Mouse (Mus musculus) forebrain, embryonic 16.5 days (tissue): ENCODE data around the gene Gm14443. TPM values are rescaled to one million over a fixed set of nuclear protein-coding genes. Genes with fewer than 3 reads are reported as not detected.
"Not testable (repeated sequence)": the region's sequence is repeated elsewhere in the genome, so short reads cannot be mapped to it uniquely, and the experiment has no call there.

Experiments used
- ATAC-seq: fragments of 200-750 bp; cut with Nextera tagmentation; 2 replicates; pipeline ENCODE4 v1.8.0; 2017; ENCODE audit warnings: mild to moderate bottlenecking, moderate library complexity
- H3K27ac ChIP-seq: fragments of 300-500 bp; sonication (generic); 2 replicates; pipeline ENCODE4 v1.5.1; 2014; ENCODE audit warnings: low read length, control low read depth
- H3K27me3 ChIP-seq: fragments of 300-500 bp; sonication (generic); replicated peaks from 2 replicates; pipeline ENCODE4 v1.6.1; 2014; ENCODE audit warnings: low read length; ENCODE audit not compliant: control insufficient read depth, insufficient read depth
- H3K36me3 ChIP-seq: fragments of 300-500 bp; sonication (generic); 2 replicates; pipeline ENCODE4 v1.6.1; 2014; ENCODE audit not compliant: control insufficient read depth, insufficient read depth
- H3K4me1 ChIP-seq: fragments of 300-500 bp; sonication (generic); replicated peaks from 2 replicates; pipeline ENCODE4 v1.6.1; 2014; ENCODE audit warnings: low read length; ENCODE audit not compliant: control insufficient read depth, insufficient read depth
- H3K4me2 ChIP-seq: fragments of 300-500 bp; sonication (generic); 2 replicates; pipeline ENCODE4 v1.6.1; 2014; ENCODE audit warnings: mild to moderate bottlenecking, low read length, control low read depth
- H3K4me3 ChIP-seq: fragments of 300-500 bp; sonication (generic); replicated peaks from 2 replicates; pipeline ENCODE4 v1.5.1; 2014; ENCODE audit warnings: mild to moderate bottlenecking, low read length, control low read depth
- H3K9ac ChIP-seq: fragments of 300-500 bp; sonication (generic); replicated peaks from 2 replicates; pipeline ENCODE4 v1.6.1; 2014; ENCODE audit warnings: low read depth, low read length, control low read depth
- H3K9me3 ChIP-seq: fragments of 300-500 bp; sonication (generic); 2 replicates; pipeline ENCODE4 v1.6.1; 2016; ENCODE audit warnings: low read length; ENCODE audit not compliant: control insufficient read depth
- WGBS: fragments of 180-500 bp; shearing (Covaris S2); extraction: QIAGEN DNeasy Blood & Tissue Kit; methylation state at CpG from one replicate; pipeline ENCODE4 v1.1.7; 2014; 5-methylcytosine and 5-hydroxymethylcytosine counted together
- polyA plus RNA-seq: library from polyadenylated mRNA; unstranded; fragments of >200 nt; fragmentation: Nextera tagmentation; extraction: Ambion mirVana; gene quantifications from 2 replicates; pipeline ENCODE4 v1.2.1, GENCODE M21; 2015

Gene Gm14443
- 1.2 TPM in 2 replicates for polyA plus RNA-seq

- H3K9ac ChIP-seq, ATAC-seq, H3K4me1 ChIP-seq, H3K4me3 ChIP-seq, H3K27ac ChIP-seq, H3K9me3 ChIP-seq, H3K4me2 ChIP-seq, H3K27me3 ChIP-seq, H3K36me3 ChIP-seq: not testable (repeated sequence)
- 75% methylated on average over 12 of the region's 12 CpGs for WGBS
These were observed at the start of gene Gm14443 for GRCm38 (mm10) chr2:175175401-175176180. TSS of gene Gm14443 (minus strand) at chr2:175175871.

GRCm38 (mm10) chr2:175206732-175207131 is 31.1 kb upstream of the Gm14443 start, which contains the start of gene Gm14391:
TSS of gene Gm14391 (minus strand) at chr2:175206917.
- H3K4me1 ChIP-seq, H3K9me3 ChIP-seq, ATAC-seq, H3K36me3 ChIP-seq, H3K4me3 ChIP-seq, H3K4me2 ChIP-seq, H3K27ac ChIP-seq, H3K9ac ChIP-seq, H3K27me3 ChIP-seq: not testable (repeated sequence)
- WGBS = no CpG with 5 or more reads among the region's 7 CpGs

- not testable (repeated sequence) for H3K4me3 ChIP-seq, H3K9me3 ChIP-seq, H3K4me2 ChIP-seq, ATAC-seq, H3K36me3 ChIP-seq, H3K27me3 ChIP-seq, H3K9ac ChIP-seq, H3K27ac ChIP-seq, H3K4me1 ChIP-seq
- WGBS = 63% methylated on average over 1 of the region's 1 CpGs
These were observed 3.3 kb upstream of the Gm14443 start for GRCm38 (mm10) chr2:175179008-175179407.

GRCm38 (mm10) chr2:175176312-175176711 is 641 bp upstream of the Gm14443 start:
- Histone ChIP-seq H3K27me3 (no peaks in the 10 kb centered on the region), H3K27ac (no peak overlapping the region), H3K4me1 (no peaks in the 10 kb centered on the region), H3K36me3 (no peaks in the 10 kb centered on the region), H3K9me3 (no peaks in the 10 kb centered on the region), H3K9ac (no peak overlapping the region), H3K4me2 (no peak overlapping the region), H3K4me3 (no peak overlapping the region)
- no peak for ATAC-seq
- WGBS = 86% methylated on average over 6 of the region's 6 CpGs

- WGBS = 90% methylated on average over 2 of the region's 2 CpGs
These were observed 1.6 kb downstream of the Gm14443 start for GRCm38 (mm10) chr2:175174058-175174457.

GRCm38 (mm10) chr2:175172906-175173595 is 2.6 kb downstream of the Gm14443 start:
- not testable (repeated sequence) for H3K4me2 ChIP-seq, H3K27ac ChIP-seq, H3K36me3 ChIP-seq, H3K9me3 ChIP-seq, H3K4me1 ChIP-seq, H3K9ac ChIP-seq, H3K27me3 ChIP-seq, ATAC-seq, H3K4me3 ChIP-seq
- WGBS = 91% methylated on average over 3 of the region's 3 CpGs

More at GRCm38 (mm10) chr2:175174058-175174457, 1.6 kb downstream of the Gm14443 start:
- H3K9me3 ChIP-seq, H3K4me1 ChIP-seq, H3K27ac ChIP-seq, H3K27me3 ChIP-seq, H3K4me3 ChIP-seq, ATAC-seq, H3K4me2 ChIP-seq, H3K9ac ChIP-seq, H3K36me3 ChIP-seq: not testable (repeated sequence)

- ATAC-seq = no peak
- Histone ChIP-seq H3K9me3 (no peaks in the 10 kb centered on the region), H3K4me1 (no peaks in the 10 kb centered on the region), H3K4me2 (no peak overlapping the region), H3K9ac (no peak overlapping the region), H3K27ac (no peak overlapping the region), H3K27me3 (no peaks in the 10 kb centered on the region), H3K4me3 (no peak overlapping the region), H3K36me3 (no peaks in the 10 kb centered on the region)
- 90% methylated on average over 3 of the region's 3 CpGs for WGBS
These were observed 3.5 kb downstream of the Gm14443 start for GRCm38 (mm10) chr2:175172123-175172522.

- H3K9me3 ChIP-seq, H3K27ac ChIP-seq, H3K36me3 ChIP-seq, H3K27me3 ChIP-seq, H3K4me2 ChIP-seq, ATAC-seq, H3K9ac ChIP-seq, H3K4me3 ChIP-seq, H3K4me1 ChIP-seq: not testable (repeated sequence)
- 85% methylated on average over 2 of the region's 2 CpGs for WGBS
These were observed 8.8 kb downstream of the Gm14443 start for GRCm38 (mm10) chr2:175166870-175167269.

GRCm38 (mm10) chr2:175165110-175165509 is 10.6 kb downstream of the Gm14443 start:
- not testable (repeated sequence) for H3K4me3 ChIP-seq, H3K9ac ChIP-seq, H3K27me3 ChIP-seq, H3K9me3 ChIP-seq, H3K4me2 ChIP-seq, ATAC-seq, H3K27ac ChIP-seq, H3K4me1 ChIP-seq, H3K36me3 ChIP-seq
- WGBS = 93% methylated on average over 12 of the region's 12 CpGs
